Mouse (Mus musculus): ENCODE measurements around the gene Dpp6.

The Dpp6 gene

GRCm38 (mm10) chr5:27677247-27677666 lies 860.3 kb downstream of the Dpp6 start:
- DNase-seq (ENCODE audit: low read depth), result no peak

- DNase-seq (ENCODE audit: low read depth), result no peak
These were observed 862.1 kb downstream of the Dpp6 start for GRCm38 (mm10) chr5:27679151-27679550.

GRCm38 (mm10) chr5:27680476-27680875 lies 863.5 kb downstream of the Dpp6 start:
- DNase-seq (ENCODE audit: low read depth), result no peak

- no peak for DNase-seq (ENCODE audit: low read depth)
These were observed 868.2 kb downstream of the Dpp6 start for GRCm38 (mm10) chr5:27685162-27685561.

- DNase-seq (ENCODE audit: low read depth), result no peak
These were observed 868.9 kb downstream of the Dpp6 start for GRCm38 (mm10) chr5:27685923-27686322.

- DNase-seq (ENCODE audit: low read depth), result no peak
These were observed 870.3 kb downstream of the Dpp6 start for GRCm38 (mm10) chr5:27687311-27687710.

GRCm38 (mm10) chr5:27702482-27702881 lies 885.5 kb downstream of the Dpp6 start:
- DNase-seq (ENCODE audit: low read depth), result no peak

GRCm38 (mm10) chr5:27705020-27705419 lies 888.0 kb downstream of the Dpp6 start:
- DNase-seq (ENCODE audit: low read depth), result no peak

- DNase-seq (ENCODE audit: low read depth), result no peak
These were observed 889.5 kb downstream of the Dpp6 start for GRCm38 (mm10) chr5:27706551-27706950.

- no peak for DNase-seq (ENCODE audit: low read depth)
These were observed 890.3 kb downstream of the Dpp6 start for GRCm38 (mm10) chr5:27707283-27707682.

- no peak for DNase-seq (ENCODE audit: low read depth)
These were observed 891.2 kb downstream of the Dpp6 start for GRCm38 (mm10) chr5:27708209-27708608.

- DNase-seq (ENCODE audit: low read depth), result no peak
These were observed 894.6 kb downstream of the Dpp6 start for GRCm38 (mm10) chr5:27711461-27712192.

- no peak for DNase-seq (ENCODE audit: low read depth)
These were observed 897.4 kb downstream of the Dpp6 start for GRCm38 (mm10) chr5:27714356-27714755.

GRCm38 (mm10) chr5:27716026-27716425 lies 899.0 kb downstream of the Dpp6 start:
- DNase-seq (ENCODE audit: low read depth), result no peak

- DNase-seq (ENCODE audit: low read depth), result no peak
These were observed 900.3 kb downstream of the Dpp6 start for GRCm38 (mm10) chr5:27717301-27717700.

GRCm38 (mm10) chr5:27719311-27719710 lies 902.3 kb downstream of the Dpp6 start:
- no peak for DNase-seq (ENCODE audit: low read depth)

- DNase-seq (ENCODE audit: low read depth), result no peak
These were observed 907.5 kb downstream of the Dpp6 start for GRCm38 (mm10) chr5:27724460-27724859.

- DNase-seq (ENCODE audit: low read depth), result no peak
These were observed 913.7 kb downstream of the Dpp6 start for GRCm38 (mm10) chr5:27730666-27731065.

- no peak for DNase-seq (ENCODE audit: low read depth)
These were observed 914.4 kb downstream of the Dpp6 start for GRCm38 (mm10) chr5:27731392-27731791.

- DNase-seq (ENCODE audit: low read depth), result no peak
These were observed 915.4 kb downstream of the Dpp6 start for GRCm38 (mm10) chr5:27732288-27732868.

- DNase-seq (ENCODE audit: low read depth), result peak; percentile 7
These were observed 920.2 kb downstream of the Dpp6 start for GRCm38 (mm10) chr5:27737168-27737567.

- no peak for DNase-seq (ENCODE audit: low read depth)
These were observed 922.2 kb downstream of the Dpp6 start for GRCm38 (mm10) chr5:27739216-27739615.

GRCm38 (mm10) chr5:27744944-27745343 lies 927.9 kb downstream of the Dpp6 start:
- DNase-seq (ENCODE audit: low read depth), result no peak

- DNase-seq (ENCODE audit: low read depth), result no peak
These were observed 948.8 kb downstream of the Dpp6 start for GRCm38 (mm10) chr5:27765780-27766179.

Data from naive thymus-derived CD4-positive, alpha-beta T cell, adult 2 months (primary cell).